Mouse (Mus musculus) kidney, postnatal 0 days (tissue): ENCODE data around the gene Smyd1. TPM values are rescaled to one million over a fixed set of nuclear protein-coding genes. Genes with fewer than 3 reads are reported as not detected.
"Not testable (repeated sequence)": the region's sequence is repeated elsewhere in the genome, so short reads cannot be mapped to it uniquely, and the experiment has no call there.

ENCODE experiments used
- ATAC-seq: fragments of 200-750 bp; cut with Nextera tagmentation; replicated peaks from 2 replicates; pipeline ENCODE4 v1.8.0; 2017; ENCODE audit warnings: low read depth, moderate number of reproducible peaks, moderate TSS enrichment, moderate library complexity; ENCODE audit not compliant: low FRiP score
- DNase-seq: peaks from one replicate; pipeline ENCODE4 v3.0.0-alpha.2; 2016; ENCODE audit warnings: low spot score
- H3K27ac ChIP-seq: fragments of 300-500 bp; sonication (generic); 2 replicates; pipeline ENCODE4 v1.5.1; 2014; ENCODE audit warnings: mild to moderate bottlenecking
- H3K27me3 ChIP-seq: fragments of 300-500 bp; sonication (generic); 2 replicates; pipeline ENCODE4 v1.6.1; 2014; ENCODE audit warnings: low read length, mixed read lengths; ENCODE audit not compliant: insufficient read depth
- H3K36me3 ChIP-seq: fragments of 300-500 bp; sonication (generic); 2 replicates; pipeline ENCODE4 v1.6.1; 2014; ENCODE audit warnings: low read length, mixed read lengths; ENCODE audit not compliant: insufficient read depth
- H3K4me1 ChIP-seq: fragments of 300-500 bp; sonication (generic); replicated peaks from 2 replicates; pipeline ENCODE4 v1.6.1; 2014; ENCODE audit warnings: antibody characterized with exemption, low read length, mixed read lengths; ENCODE audit not compliant: insufficient read depth
- H3K4me2 ChIP-seq: fragments of 300-500 bp; sonication (generic); 2 replicates; pipeline ENCODE4 v1.6.1; 2014; ENCODE audit warnings: mild to moderate bottlenecking, low read length, moderate library complexity, mixed read lengths
- H3K4me3 ChIP-seq: fragments of 300-500 bp; sonication (generic); replicated peaks from 2 replicates; pipeline ENCODE4 v1.5.1; 2014; ENCODE audit warnings: low read depth, low read length
- H3K9ac ChIP-seq: fragments of 300-500 bp; sonication (generic); 2 replicates; pipeline ENCODE4 v1.6.1; 2014; ENCODE audit warnings: low read depth, low read length
- H3K9me3 ChIP-seq: fragments of 300-500 bp; sonication (generic); replicated peaks from 2 replicates; pipeline ENCODE4 v1.6.1; 2016; ENCODE audit warnings: low read length, inconsistent platforms, mixed read lengths
- CTCF ChIP-seq: IDR thresholded peaks from 2 replicates; pipeline ENCODE4 v1.5.1; 2016; ENCODE audit warnings: antibody characterized with exemption, low read depth, mild to moderate bottlenecking, moderate library complexity
- WGBS: fragments of 180-500 bp; shearing (Covaris S2); extraction: QIAGEN DNeasy Blood & Tissue Kit; methylation state at CpG from one replicate; pipeline ENCODE4 v1.1.7; 2014; 5-methylcytosine and 5-hydroxymethylcytosine counted together
- polyA plus RNA-seq: library from polyadenylated mRNA; unstranded; fragments of >200 nt; fragmentation: Nextera tagmentation; extraction: Ambion mirVana; gene quantifications from 2 replicates; pipeline ENCODE4 v1.2.1, GENCODE M21; 2015

Smyd1 gene
- polyA plus RNA-seq, 1 experiment from 2014 or later: 0.12 TPM

- 68% methylated on average over 4 of the region's 4 CpGs for WGBS
- H3K27me3 ChIP-seq: no peaks in the 10 kb centered on the region
- DNase-seq (no peak), ATAC-seq (no peak)
- H3K4me3 ChIP-seq: no peak overlapping the region
- H3K9me3 ChIP-seq: no peaks in the 10 kb centered on the region
- no peak overlapping the region for H3K4me2 ChIP-seq
- no peak overlapping the region for H3K27ac ChIP-seq
- no peaks in the 10 kb centered on the region for H3K4me1 ChIP-seq
- H3K36me3 ChIP-seq: no peaks in the 10 kb centered on the region
- TF ChIP-seq CTCF: no peak
- no peak overlapping the region for H3K9ac ChIP-seq
Measured at GRCm38 (mm10) chr6:71339351-71339750, 17.3 kb upstream of the Smyd1 start.

GRCm38 (mm10) chr6:71338941-71339340 lies 16.9 kb upstream of the Smyd1 start:
- 85% methylated on average over 3 of the region's 3 CpGs for WGBS
- DNase-seq: no peak
- Histone ChIP-seq H3K4me1 (no peaks in the 10 kb centered on the region), H3K4me2 (no peak overlapping the region), H3K9ac (no peak overlapping the region), H3K27ac (no peak overlapping the region), H3K4me3 (no peak overlapping the region), H3K36me3 (no peaks in the 10 kb centered on the region), H3K9me3 (no peaks in the 10 kb centered on the region), H3K27me3 (no peaks in the 10 kb centered on the region)
- ATAC-seq: no peak
- no peak for TF ChIP-seq CTCF

GRCm38 (mm10) chr6:71337666-71338065 lies 15.6 kb upstream of the Smyd1 start:
- no peak for ATAC-seq
- H3K4me2 ChIP-seq: no peak overlapping the region
- H3K36me3 ChIP-seq: no peaks in the 10 kb centered on the region
- H3K4me3 ChIP-seq: no peak overlapping the region
- H3K27me3 ChIP-seq: no peaks in the 10 kb centered on the region
- no peak overlapping the region for H3K9ac ChIP-seq
- 91% methylated on average over 8 of the region's 8 CpGs for WGBS
- no peaks in the 10 kb centered on the region for H3K9me3 ChIP-seq
- no peaks in the 10 kb centered on the region for H3K4me1 ChIP-seq
- TF ChIP-seq CTCF: no peak
- H3K27ac ChIP-seq: no peak overlapping the region
- no peak for DNase-seq

GRCm38 (mm10) chr6:71333578-71334273 lies 11.7 kb upstream of the Smyd1 start:
- Histone ChIP-seq H3K27ac (no peak overlapping the region), H3K9ac (no peak overlapping the region), H3K4me3 (no peak overlapping the region), H3K36me3 (no peaks in the 10 kb centered on the region), H3K4me2 (no peak overlapping the region), H3K9me3 (no peaks in the 10 kb centered on the region), H3K4me1 (no peaks in the 10 kb centered on the region), H3K27me3 (no peaks in the 10 kb centered on the region)
- ATAC-seq (no peak), DNase-seq (no peak)
- WGBS: 90% methylated on average over 11 of the region's 11 CpGs
- no peak for TF ChIP-seq CTCF

- Histone ChIP-seq H3K27ac (no peak overlapping the region), H3K9ac (no peak overlapping the region), H3K9me3 (no peaks in the 10 kb centered on the region), H3K36me3 (no peaks in the 10 kb centered on the region), H3K4me2 (no peak overlapping the region), H3K4me1 (no peaks in the 10 kb centered on the region), H3K4me3 (no peak overlapping the region), H3K27me3 (no peaks in the 10 kb centered on the region)
- ATAC-seq: no peak
- 41% methylated on average over 3 of the region's 3 CpGs for WGBS
- no peak for TF ChIP-seq CTCF
- DNase-seq: no peak
Measured at GRCm38 (mm10) chr6:71333031-71333430, 11.0 kb upstream of the Smyd1 start.

GRCm38 (mm10) chr6:71332236-71332965 lies 10.4 kb upstream of the Smyd1 start:
- WGBS: 81% methylated on average over 11 of the region's 11 CpGs
- H3K9ac ChIP-seq: no peak overlapping the region
- H3K9me3 ChIP-seq: no peaks in the 10 kb centered on the region
- no peak overlapping the region for H3K4me3 ChIP-seq
- ATAC-seq: no peak
- DNase-seq: no peak
- no peaks in the 10 kb centered on the region for H3K36me3 ChIP-seq
- H3K4me1 ChIP-seq: no peaks in the 10 kb centered on the region
- H3K27me3 ChIP-seq: no peaks in the 10 kb centered on the region
- no peak overlapping the region for H3K27ac ChIP-seq
- H3K4me2 ChIP-seq: no peak overlapping the region
- no peak for TF ChIP-seq CTCF

- ATAC-seq, H3K9ac ChIP-seq, DNase-seq, H3K4me3 ChIP-seq, H3K4me2 ChIP-seq, H3K9me3 ChIP-seq, H3K4me1 ChIP-seq, H3K36me3 ChIP-seq, H3K27me3 ChIP-seq, H3K27ac ChIP-seq: not testable (repeated sequence)
- 85% methylated on average over 1 of the region's 4 CpGs for WGBS
Measured at GRCm38 (mm10) chr6:71331491-71331890, 9.5 kb upstream of the Smyd1 start.
